Mouse (Mus musculus) neural tube, embryonic 10.5 days (tissue): ENCODE results near the gene Syna.

Experiments
- DNase-seq: peaks from one replicate; pipeline ENCODE4 v3.0.0-alpha.2; 2017; ENCODE audit warnings: low spot score; ENCODE audit errors: extremely low spot score

Gene Syna

DNA sequence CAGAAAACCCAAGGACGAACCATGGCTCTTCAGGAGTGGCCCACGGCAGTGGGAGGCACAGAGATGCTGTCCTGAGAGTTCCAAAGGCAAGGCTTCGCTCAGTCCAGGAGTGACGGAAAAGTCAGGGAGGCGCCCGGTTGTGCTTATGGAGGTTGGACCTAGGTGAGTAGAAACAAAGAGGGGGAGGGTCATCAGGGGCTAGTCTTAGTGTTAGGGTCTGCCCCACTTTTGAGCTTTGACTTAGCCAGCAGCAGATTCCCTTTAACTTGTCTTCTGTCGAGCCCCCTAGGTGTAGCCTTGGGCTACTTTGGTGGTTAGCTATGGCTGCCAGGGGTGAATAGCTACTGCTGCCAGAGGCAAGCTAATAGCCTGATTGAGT, at the start of gene Syna:
Gene Syna (minus strand): TSS at position 101 of the 379 bp plus-strand sequence.
- DNase-seq: no peak

DNA sequence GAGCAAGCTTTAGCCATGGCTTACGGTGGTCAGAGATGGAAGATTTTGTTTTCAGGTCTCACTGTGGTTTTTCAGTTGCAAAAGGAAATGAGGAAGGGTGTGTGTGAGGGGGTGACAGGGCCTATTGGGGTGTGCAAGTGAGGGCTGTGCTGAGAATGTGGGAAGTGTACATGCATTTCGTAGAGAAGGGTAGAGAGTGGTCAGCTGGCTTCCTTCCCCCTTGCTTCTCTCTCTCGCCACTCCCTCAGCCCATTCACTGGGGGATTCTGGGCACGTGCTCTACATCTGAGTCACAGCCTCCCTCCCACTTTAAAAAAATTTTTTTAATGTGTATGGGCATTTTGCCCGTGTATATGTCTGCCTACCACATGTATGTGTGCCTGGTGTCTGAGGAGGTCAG, 47.1 kb upstream of the Syna start:
- no peak for DNase-seq

DNA sequence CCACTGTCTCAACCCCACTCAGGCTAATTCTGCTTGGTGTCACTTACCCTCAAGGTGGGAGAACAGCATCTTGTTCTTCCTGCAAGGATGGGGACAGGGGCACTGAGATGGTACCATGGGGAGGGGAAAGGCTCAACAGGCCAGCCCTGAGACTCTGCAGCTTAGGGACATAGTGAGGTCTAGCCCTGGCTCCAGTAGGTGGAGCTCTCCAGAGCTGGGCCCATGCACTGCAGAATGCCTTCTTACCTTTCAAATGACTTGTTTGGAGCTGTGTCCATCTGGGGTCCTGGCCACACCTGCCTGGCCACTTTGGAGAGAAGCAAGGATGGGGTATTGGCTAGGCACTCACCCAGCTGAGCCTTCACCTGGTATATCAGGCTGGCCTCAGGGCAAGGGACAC, 46.3 kb upstream of the Syna start:
- DNase-seq: no peak

DNA sequence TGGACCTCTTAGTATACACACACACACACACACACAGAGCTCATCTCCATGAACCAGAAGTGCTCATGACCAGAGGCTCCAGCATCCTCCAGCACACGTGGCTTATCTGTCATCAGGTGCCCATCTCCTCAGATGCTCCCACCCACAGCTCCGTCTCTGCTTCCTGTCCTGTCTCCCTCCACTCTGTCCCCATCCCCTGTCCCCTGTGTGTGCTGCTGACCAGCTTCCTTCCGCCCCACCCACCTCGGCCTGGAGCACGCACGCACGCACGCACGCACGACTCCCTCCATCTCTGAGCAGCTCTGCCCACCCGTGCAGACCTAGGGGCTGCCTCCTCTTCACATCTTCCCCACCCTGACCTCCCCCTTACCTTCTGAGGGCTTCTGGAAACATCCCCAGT, 44.4 kb upstream of the Syna start:
- DNase-seq: no peak

DNA sequence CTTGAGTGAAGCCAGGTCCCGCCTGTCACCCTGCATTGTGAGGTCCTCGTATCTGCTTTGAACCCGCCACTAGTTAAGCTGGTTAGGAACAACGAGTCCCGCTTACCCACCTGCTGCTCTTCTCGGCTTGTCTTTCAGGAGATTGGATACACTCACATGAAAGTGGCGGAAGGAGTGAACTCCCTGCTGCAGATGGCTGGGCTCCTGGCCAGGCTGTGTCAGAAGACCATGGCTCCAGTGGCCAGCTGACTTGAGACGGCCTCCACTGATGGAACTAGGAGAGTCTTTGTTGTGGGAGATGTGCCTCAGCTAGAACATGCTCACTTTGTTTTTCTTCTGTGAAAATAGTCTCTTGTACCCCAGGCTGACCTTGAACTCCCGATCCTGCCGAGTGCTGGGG, 37.7 kb upstream of the Syna start:
- no peak for DNase-seq

DNA sequence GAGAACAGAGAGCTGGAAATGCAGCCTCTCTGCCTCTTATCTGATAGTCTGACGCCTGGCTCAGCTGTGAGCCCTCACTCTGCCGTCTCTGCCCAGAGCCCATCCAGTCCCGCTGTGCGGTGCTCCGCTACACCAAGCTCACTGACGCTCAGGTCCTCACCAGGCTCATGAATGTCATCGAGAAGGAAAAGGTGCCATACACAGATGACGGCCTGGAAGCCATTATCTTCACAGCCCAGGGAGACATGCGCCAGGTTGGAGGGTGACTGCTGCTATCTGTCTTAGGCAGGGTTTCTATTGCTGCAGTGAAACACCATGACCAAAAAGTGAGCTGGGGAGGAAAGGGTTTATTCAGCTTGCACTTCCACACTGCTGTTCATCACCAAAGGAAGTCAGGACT, 33.1 kb upstream of the Syna start:
- no peak for DNase-seq

DNA sequence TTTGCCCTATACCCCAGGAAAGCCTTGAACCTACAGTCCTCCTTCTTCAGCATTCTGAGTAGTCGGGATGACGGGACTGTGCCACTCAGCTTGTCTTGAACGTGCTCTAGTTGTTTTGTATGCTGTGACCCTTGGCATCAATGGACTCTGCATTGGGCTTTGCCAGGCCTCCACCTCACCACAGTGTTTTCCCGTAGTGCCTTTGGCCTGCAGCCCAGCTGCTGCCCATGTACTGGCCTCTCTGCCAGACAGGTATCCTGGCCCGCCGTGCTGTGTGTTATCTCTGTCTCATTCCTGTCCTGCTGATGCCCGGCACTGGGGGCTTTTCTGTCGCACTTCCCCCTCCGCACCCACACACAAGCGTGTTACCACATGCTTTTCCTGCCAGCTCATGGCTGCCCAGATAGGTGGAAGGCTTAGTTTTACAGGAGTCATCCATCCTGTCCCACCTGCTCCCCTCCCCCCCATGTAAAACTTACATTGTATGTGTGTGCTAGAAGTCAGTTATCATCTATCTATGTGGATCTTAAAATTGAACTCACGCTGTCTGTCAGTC, 32.1 kb upstream of the Syna start:
- DNase-seq: no peak

DNA sequence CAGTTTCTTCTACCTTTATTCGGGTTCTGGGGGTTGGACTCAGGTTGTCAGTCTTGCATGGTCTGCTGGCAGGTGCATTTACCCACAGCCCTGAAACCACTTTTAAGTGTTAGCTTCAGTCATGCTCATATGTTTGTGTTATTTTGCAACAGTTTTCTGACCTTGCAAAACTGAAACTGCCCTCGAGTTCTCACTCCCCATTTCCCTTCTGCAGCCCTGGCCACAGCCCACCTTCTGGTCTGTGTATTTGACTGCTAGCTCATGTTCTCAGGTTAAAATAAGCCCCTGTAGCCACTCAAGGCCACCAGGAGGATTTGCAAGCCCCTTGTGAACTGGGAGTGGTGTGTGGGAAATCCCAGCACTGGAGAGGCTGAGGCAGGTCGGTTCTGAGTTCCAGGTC, 29.9 kb upstream of the Syna start:
- DNase-seq: no peak

DNA sequence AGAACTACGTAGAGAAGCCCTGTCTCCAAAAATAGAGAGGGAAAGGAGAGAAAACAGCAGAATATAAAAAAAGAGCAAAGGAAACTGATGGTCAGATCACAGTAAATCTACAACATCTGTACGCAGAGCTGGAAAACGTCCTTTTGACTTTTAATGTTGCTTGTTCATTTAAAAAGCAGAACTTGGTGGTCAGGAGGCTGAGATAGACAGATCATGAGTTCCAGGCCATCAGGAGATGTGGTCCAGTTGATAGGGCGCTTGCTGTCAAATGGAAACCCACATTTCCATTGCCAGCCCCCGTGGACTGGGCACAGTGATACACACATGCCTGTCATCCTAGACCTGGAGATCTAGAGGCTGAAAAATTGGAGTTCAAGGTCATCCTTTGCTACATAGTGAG, 24.8 kb upstream of the Syna start:
- no peak for DNase-seq

DNA sequence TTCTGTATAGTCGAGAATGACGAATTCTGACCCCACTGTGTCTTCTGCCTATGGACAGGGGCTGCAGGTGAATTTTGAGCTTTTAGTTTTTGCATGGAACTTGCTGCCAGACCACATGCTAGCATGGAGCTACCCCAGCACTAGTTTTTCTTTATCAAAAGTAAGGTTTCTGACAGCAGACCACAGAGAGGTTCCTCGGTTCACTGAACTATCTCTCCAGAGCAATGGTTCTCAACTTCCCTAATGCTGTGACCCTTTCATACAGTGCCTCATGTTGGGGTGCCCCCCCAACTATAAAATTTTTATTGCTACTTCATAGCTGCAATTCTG, 23.9 kb upstream of the Syna start:
- DNase-seq: no peak

DNA sequence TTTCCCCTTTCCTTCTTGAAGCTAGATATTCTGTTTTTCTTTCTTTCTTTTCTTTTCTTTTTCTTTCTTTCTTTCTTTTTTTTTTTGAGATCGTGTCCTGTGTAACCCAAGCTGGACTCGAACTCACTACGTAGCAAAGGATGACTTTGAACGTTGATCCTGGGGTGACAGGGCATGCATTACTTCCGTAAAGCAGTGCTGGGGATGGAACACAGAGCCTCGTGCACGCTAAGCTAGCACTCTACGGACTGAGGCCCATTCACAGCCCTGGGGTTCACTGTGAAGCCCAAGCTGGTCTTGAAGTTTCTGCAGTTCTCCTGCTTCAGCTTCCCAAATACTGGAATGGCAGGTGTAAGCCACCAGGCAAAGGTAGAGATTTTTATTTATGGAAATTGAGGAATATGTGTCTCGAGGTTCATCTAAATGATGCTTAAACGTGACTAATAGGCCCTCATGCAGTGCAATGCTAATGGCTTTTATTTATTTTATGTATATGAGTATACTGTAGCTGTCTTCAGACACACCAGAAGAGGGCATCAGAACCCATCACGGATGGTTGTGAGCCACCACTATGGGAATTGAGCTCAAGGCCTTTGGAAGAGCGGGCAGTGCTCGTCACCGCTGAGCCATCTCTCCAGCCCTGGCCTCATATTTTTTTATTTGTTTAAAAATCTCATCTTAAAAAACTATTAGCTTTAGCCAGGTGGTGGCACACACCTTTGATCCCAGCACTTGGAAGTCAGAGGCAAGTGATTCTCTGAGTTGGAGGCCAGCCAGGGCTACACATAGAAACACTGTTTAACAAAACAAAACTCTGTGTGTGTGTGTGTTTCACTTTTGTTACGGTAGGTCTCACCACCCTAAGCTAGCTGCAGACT, 23.3 kb upstream of the Syna start:
- no peak for DNase-seq

DNA sequence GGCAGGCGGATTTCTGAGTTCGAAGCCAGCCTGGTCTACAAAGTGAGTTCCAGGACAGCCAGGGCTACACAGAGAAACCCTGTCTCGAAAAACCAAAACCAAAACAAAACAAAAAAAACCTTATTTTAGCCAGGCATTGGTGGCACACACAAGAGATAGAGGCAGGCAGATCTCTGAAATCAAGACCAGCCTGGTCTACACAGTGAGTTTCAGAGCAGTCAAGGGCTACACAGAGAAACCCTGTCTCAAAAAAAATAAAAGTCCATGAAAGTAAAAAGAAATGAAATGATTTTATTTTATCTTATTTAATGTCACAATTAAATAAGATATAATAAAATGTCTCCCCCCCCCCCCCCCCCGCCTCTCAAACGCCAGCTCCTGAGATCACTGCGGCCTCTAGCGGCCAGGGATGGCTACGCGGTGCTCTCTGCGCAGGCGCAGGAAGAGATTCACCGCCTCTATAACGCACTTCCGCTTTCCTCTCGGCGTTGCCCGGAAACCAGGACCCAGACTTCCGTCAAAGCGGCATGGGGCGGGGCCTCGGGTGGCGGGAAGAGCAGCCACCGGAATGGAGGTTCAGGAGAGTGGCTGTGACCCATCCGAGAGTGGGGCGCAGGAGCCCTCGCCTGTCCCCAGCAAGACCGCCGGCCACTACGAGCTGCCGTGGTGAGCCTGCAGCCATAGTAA, 22.4 kb upstream of the Syna start:
- peak; percentile 97 for DNase-seq

DNA sequence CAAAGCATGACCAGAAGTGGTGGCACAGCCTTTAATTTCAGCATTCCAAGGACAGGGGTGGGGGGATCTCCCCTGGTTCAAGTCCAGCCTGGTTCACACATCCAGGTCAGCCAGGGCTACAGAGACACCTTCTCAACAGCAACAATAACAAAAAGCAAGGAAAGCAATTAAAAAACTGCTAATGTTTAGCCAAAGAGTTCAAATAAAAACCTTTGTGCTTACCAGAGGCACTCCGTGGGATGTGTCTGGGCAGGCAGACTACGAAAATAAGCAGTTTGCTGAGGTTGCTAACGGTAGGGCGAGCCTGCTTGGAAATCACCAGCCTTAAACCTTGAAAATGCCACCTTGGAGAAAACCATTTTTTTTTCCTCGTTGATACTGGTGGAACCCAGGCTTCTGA, 21.2 kb upstream of the Syna start, which contains the start of gene Rfc2:
Gene Rfc2 (plus strand): TSS at position 221 of the 400 bp plus-strand sequence.
- DNase-seq: no peak

DNA sequence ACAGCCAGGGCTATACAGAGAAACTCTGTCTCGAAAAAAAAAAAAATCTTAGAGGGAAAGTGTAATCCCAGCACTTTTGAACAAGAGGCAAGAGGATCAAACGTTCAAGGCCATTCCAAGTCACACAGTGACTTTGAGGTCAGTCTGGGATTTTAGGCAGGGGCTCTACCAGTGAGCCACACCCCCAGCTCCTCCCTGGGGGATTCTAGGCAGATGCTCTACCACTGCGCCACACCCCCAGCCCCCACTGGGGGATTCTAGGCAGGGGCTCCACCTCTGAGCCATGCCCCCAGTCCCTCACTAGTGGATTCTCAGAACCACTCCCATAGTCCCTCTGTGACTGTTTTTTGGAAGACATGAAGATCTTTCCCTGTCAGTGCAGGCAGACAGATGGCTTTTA, 19.2 kb upstream of the Syna start:
- no peak for DNase-seq

DNA sequence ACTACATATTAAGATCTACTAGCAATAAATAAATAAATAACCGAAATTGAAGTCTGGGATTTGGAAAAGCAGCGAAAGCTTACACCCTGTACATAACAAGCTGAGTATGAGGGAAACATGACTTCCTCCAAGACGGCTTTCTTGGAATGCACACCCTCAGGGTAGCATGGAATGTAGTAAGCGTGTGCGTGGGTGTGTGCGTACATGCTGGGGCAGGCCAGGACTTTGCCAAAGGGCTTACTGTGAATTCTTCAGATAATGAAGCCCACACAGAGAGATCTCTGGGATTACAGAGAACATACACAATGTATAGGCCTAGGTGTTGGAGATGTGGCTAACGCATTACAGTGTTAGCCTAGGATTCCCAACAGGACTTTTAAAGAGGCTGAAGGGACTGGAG, 17.6 kb upstream of the Syna start:
- DNase-seq: no peak

DNA sequence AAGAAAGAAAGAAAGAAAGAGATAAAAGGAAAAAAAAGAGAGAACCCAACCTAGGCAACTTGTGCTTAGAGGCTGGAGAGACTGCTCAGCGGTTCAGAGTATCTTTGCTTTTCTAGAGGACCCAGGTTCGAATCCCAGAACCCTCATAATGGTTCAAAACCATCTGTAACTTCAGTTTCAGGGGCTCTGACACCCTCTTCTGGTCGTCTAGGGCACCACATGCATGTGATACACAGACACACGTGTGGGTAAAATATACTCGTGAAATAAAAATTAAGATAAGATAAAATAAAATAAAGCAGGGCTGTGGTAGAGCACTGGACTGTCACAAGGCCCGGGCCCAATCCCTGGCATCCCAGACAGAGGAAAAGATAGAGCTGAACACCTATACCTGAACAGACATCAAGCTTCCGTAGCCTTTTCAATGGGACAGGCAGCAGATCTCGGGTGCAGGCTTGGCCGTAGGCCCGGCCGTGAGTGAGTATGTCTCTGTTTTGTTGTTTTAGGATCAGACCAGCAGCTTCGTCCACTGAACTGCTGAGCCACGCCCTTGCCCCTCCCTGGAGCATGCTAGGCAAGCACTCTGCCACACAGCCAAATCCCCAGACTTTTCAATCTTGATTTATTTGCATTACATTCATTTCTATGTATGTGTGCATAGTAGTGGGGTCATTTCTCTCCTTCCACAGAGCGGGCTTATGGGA, 16.7 kb upstream of the Syna start:
- DNase-seq: no peak

DNA sequence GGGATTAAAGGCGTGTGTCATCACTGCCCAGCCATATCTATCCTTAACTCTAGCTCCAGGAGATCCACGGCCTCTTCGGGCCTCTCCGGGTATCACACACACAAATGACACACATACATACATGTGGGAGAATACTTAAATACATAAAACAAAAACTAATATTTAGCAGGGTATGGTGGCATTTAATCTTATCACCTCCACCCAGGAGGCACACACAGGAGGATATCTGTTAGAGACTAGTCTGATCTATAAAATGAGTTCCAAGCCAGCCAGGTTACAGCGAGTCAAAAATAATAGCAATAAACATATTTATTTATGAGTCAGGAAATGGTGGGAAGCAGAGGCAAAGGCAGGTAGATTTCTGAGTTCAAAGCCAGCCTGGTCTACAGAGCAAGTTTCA, 15.9 kb upstream of the Syna start:
- no peak for DNase-seq

DNA sequence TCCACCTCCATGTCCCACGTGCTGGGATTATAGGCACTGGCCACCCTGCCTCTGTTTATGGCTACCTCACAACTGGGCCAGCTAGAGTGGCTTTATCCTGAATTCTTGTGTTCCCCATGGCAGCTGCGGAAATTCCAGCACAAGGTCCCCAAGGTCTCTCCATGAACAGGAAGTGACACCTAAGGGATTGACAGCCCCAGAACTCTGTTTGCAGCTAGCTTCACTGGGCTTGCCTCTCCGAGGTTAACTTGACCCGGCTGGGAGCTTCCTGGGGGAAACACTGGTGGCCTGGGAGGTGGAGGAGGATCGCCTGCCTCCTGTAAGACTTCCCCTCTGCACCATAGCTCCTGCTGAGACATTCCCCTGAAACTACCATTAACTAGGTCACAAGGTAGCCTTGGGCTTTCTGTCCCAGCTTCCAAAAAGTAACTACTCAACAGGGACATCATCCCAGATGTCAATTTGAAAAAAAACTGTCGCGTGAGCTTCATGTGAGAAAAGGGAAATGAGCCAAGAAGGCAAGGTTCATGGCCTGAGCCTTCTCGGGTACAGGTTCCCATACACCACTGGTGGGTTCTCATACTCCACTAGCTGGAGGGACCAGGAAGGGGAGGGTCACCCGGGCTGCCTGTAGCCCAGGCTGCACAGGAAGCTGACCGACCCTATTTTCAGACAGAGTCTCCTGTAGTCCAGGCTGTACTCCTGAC, 12.7 kb upstream of the Syna start:
- no peak for DNase-seq

DNA sequence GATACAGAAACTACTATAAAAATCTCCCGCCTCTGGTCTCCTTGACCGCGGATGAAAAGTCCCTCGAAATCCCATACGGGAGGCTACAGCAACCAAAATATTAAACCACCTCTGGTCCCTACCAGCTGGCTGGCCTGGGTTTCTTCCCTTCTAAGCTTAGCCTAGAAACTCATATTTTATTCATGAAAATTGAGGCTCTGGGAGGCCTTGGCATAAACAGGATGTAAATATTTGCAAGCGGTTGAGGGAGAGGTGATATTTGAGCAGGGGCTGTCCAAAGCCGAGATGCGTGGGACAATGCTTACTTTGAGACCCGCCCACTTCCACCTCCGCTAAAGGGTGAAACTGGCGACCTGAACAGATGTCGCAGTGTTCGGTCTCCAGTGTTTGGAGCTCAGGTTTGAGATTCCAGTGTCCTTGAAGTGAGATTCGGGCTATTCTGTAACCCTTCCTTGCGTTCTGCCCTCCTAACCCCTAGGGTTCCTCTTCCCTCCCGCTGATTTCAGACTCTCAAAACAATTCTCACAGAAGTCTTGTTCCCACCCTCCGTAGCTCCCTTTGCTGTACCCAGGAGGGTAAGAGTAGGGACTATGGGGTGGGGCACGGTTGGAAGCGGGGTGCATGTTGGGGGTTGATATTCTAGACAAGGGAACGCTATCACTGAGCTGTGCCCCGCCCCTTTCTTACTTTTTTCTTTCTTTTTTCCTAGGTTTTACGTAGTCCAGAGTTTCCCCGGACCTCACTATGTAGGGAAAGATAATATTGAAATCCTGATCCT, 11.9 kb upstream of the Syna start:
- DNase-seq: peak; percentile 65

DNA sequence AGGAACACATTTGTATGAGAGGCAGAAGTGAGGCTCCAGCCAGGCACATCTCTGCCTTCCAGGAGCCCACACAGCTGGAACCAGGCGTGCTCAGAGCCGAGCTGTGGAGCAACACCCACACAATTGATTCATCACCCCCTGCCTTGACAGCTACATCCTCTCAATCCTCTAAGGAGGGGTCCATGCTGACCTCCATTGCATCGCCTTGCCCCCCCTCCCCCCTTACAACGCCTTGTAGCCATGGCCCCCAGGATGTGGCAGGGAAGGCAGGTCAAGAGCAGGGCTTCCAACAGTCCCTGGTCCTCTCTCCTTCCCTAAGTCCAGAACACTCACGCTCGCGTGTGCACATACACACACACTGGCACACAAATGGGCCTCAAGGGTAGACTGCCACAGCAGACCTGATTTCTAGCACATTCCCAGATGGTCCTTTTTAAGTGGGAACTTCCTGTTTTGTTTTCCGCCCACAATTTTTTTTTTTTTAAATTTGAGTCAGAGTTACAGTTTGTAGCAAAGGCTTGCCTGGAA, 9.1 kb upstream of the Syna start:
- DNase-seq: no peak
